Mouse (Mus musculus): ENCODE results near the gene Aprt. TPM values are rescaled to one million over a fixed set of nuclear protein-coding genes. Genes with fewer than 3 reads are reported as not detected.
A peak's percentile ranks its signal among the peaks of the same experiment; 100 is the strongest.
"Not testable (repeated sequence)": the region's sequence is repeated elsewhere in the genome, so short reads cannot be mapped to it uniquely, and the experiment has no call there.

The Aprt gene
- polyA plus RNA-seq, 1 experiment from 2014 or later, result 223 TPM

GRCm38 (mm10) chr8:122574264-122574663, 2.4 kb downstream of the Aprt start:
- H3K4me3 ChIP-seq (ENCODE audit: low read depth, low read length), result no peak overlapping the region
- no peak for DNase-seq
- peaks cover 37% of the 10 kb centered on the region for H3K36me3 ChIP-seq (replicated peaks; ENCODE audit: insufficient read depth, low read length)
- H3K4me1 ChIP-seq (ENCODE audit: insufficient read depth), result peaks cover 26% of the 10 kb centered on the region
- peak overlapping the region; percentile 87 for H3K4me2 ChIP-seq (ENCODE audit: low read depth, low read length)
- WGBS (ENCODE audit: insufficient replicate concordance), result 55% methylated on average over 3 of the region's 3 CpGs
- H3K27ac ChIP-seq (ENCODE audit: low read depth), result peak overlapping the region; percentile 84
- TF ChIP-seq CTCF (IDR thresholded peaks at IDR 0.05; ENCODE audit: low read depth) (no peak), EP300 (IDR thresholded peaks at IDR 0.05; ENCODE audit: low read depth) (peak; percentile 23; the same call in 1 of the 2 replicates)
- H3K9me3 ChIP-seq (ENCODE audit: low read length), result no peaks in the 10 kb centered on the region
- ATAC-seq, result peak; percentile 53
- H3K9ac ChIP-seq (replicated peaks), result no peak overlapping the region
- H3K27me3 ChIP-seq (ENCODE audit: insufficient read depth, low read length), result no peaks in the 10 kb centered on the region

- peaks cover 37% of the 10 kb centered on the region for H3K36me3 ChIP-seq (replicated peaks; ENCODE audit: insufficient read depth, low read length)
- no peaks in the 10 kb centered on the region for H3K27me3 ChIP-seq (ENCODE audit: insufficient read depth, low read length)
- peak overlapping the region; percentile 84 for H3K27ac ChIP-seq (ENCODE audit: low read depth)
- ATAC-seq (no peak), DNase-seq (no peak)
- H3K4me3 ChIP-seq (ENCODE audit: low read depth, low read length), result no peak overlapping the region
- H3K9ac ChIP-seq (replicated peaks), result 0 out of 2 replicates have a peak overlapping the region, but pooled peaks have one; percentile 4
- 51% methylated on average over 9 of the region's 9 CpGs for WGBS (ENCODE audit: insufficient replicate concordance)
- H3K4me2 ChIP-seq (ENCODE audit: low read depth, low read length), result no peak overlapping the region
- TF ChIP-seq EP300 (IDR thresholded peaks at IDR 0.05; ENCODE audit: low read depth) (no peak), CTCF (IDR thresholded peaks at IDR 0.05; ENCODE audit: low read depth) (no peak)
- H3K9me3 ChIP-seq (ENCODE audit: low read length), result no peaks in the 10 kb centered on the region
- peaks cover 31% of the 10 kb centered on the region for H3K4me1 ChIP-seq (ENCODE audit: insufficient read depth)
Observed at GRCm38 (mm10) chr8:122573577-122573976, 3.1 kb downstream of the Aprt start.

DNA sequence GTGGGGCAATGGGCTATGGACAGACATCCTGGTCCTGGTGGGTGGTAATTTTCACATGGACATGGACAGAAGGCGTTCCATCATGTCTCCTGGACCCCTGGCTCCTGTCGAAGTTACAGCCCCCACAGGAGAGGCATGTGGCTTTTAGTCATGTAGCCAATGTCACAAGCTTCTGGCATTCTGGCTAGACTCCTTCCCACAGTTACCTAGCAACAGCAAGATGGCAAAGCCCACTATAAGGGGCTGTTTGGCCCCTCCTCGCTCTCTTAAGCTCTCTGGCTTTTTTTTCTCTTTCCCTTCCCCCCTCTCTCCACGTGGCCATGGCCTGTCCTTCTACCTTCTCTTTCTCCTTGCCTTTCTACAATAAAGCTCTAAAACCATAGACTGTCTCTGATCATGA, 3.5 kb downstream of the Aprt start:
- Histone ChIP-seq H3K36me3 (replicated peaks; ENCODE audit: insufficient read depth, low read length) (peaks cover 37% of the 10 kb centered on the region), H3K27ac (ENCODE audit: low read depth) (peak overlapping the region; percentile 84; the same call in 1 of the 2 replicates), H3K4me1 (ENCODE audit: insufficient read depth) (peaks cover 31% of the 10 kb centered on the region), H3K9ac (replicated peaks) (0 out of 2 replicates have a peak overlapping the region, but pooled peaks have one; percentile 4)
- 60% methylated on average over 4 of the region's 4 CpGs for WGBS (ENCODE audit: insufficient replicate concordance)
- ATAC-seq; DNase-seq; H3K4me2 ChIP-seq (ENCODE audit: low read depth, low read length); H3K27me3 ChIP-seq (ENCODE audit: insufficient read depth, low read length); H3K4me3 ChIP-seq (ENCODE audit: low read depth, low read length); H3K9me3 ChIP-seq (ENCODE audit: low read length): not testable (repeated sequence)

GRCm38 (mm10) chr8:122572751-122573150, 4.0 kb downstream of the Aprt start:
- no peaks in the 10 kb centered on the region for H3K27me3 ChIP-seq (ENCODE audit: insufficient read depth, low read length)
- H3K36me3 ChIP-seq (replicated peaks; ENCODE audit: insufficient read depth, low read length), result peaks cover 37% of the 10 kb centered on the region
- peaks cover 31% of the 10 kb centered on the region for H3K4me1 ChIP-seq (ENCODE audit: insufficient read depth)
- TF ChIP-seq EP300 (IDR thresholded peaks at IDR 0.05; ENCODE audit: low read depth) (no peak), CTCF (IDR thresholded peaks at IDR 0.05; ENCODE audit: low read depth) (no peak)
- H3K4me3 ChIP-seq (ENCODE audit: low read depth, low read length), result no peak overlapping the region
- WGBS (ENCODE audit: insufficient replicate concordance), result 90% methylated on average over 3 of the region's 3 CpGs
- H3K4me2 ChIP-seq (ENCODE audit: low read depth, low read length), result no peak overlapping the region
- ATAC-seq, result no peak
- H3K9me3 ChIP-seq (ENCODE audit: low read length), result no peaks in the 10 kb centered on the region
- H3K9ac ChIP-seq (replicated peaks), result no peak overlapping the region
- no peak overlapping the region for H3K27ac ChIP-seq (ENCODE audit: low read depth)
- no peak for DNase-seq

GRCm38 (mm10) chr8:122571750-122572267, 4.9 kb downstream of the Aprt start:
- DNase-seq (no peak), ATAC-seq (no peak)
- no peak overlapping the region for H3K4me2 ChIP-seq (ENCODE audit: low read depth, low read length)
- no peaks in the 10 kb centered on the region for H3K27me3 ChIP-seq (ENCODE audit: insufficient read depth, low read length)
- no peak for TF ChIP-seq CTCF (IDR thresholded peaks at IDR 0.05; ENCODE audit: low read depth)
- TF ChIP-seq EP300 (IDR thresholded peaks at IDR 0.05; ENCODE audit: low read depth), result no peak
- H3K9me3 ChIP-seq (ENCODE audit: low read length), result no peaks in the 10 kb centered on the region
- WGBS (ENCODE audit: insufficient replicate concordance), result 91% methylated on average over 17 of the region's 17 CpGs
- H3K4me3 ChIP-seq (ENCODE audit: low read depth, low read length), result no peak overlapping the region
- H3K27ac ChIP-seq (ENCODE audit: low read depth), result no peak overlapping the region
- no peak overlapping the region for H3K9ac ChIP-seq (replicated peaks)
- H3K4me1 ChIP-seq (ENCODE audit: insufficient read depth), result peaks cover 32% of the 10 kb centered on the region
- H3K36me3 ChIP-seq (replicated peaks; ENCODE audit: insufficient read depth, low read length), result peaks cover 37% of the 10 kb centered on the region

DNA sequence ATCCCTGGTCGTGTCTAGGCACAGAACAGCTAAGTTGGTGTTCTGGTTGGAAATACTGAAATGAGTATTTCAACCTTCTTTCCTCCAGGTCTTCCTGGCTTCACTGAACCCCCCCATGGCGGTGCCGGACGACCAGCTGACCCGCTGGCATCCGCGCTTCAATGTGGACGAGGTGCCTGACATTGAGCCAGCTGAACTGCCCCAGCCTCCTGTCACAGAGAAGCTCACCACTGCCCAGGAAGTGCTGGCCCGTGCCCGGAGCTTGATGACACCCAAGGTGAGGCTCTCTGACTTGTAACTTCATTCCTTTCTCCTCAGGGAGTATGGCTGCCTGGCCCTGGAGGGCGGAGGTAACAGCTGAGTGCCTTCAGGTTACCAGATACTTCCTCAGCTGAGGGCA, 5.6 kb downstream of the Aprt start:
- peaks cover 39% of the 10 kb centered on the region for H3K4me1 ChIP-seq (ENCODE audit: insufficient read depth)
- 93% methylated on average over 11 of the region's 11 CpGs for WGBS (ENCODE audit: insufficient replicate concordance)
- H3K9ac ChIP-seq (replicated peaks), result no peak overlapping the region

More for the DNA sequence above, 5.6 kb downstream of the Aprt start:
- no peak for ATAC-seq
- H3K4me2 ChIP-seq (ENCODE audit: low read depth, low read length), result no peak overlapping the region
- DNase-seq, result no peak
- H3K36me3 ChIP-seq (replicated peaks; ENCODE audit: insufficient read depth, low read length), result peaks cover 37% of the 10 kb centered on the region
- H3K27me3 ChIP-seq (ENCODE audit: insufficient read depth, low read length), result no peaks in the 10 kb centered on the region
- no peak overlapping the region for H3K27ac ChIP-seq (ENCODE audit: low read depth)
- no peaks in the 10 kb centered on the region for H3K9me3 ChIP-seq (ENCODE audit: low read length)
- H3K4me3 ChIP-seq (ENCODE audit: low read depth, low read length), result no peak overlapping the region
- TF ChIP-seq EP300 (IDR thresholded peaks at IDR 0.05; ENCODE audit: low read depth) (no peak), CTCF (IDR thresholded peaks at IDR 0.05; ENCODE audit: low read depth) (no peak)
